Mouse (Mus musculus) bone marrow, adult 2 months (tissue): ENCODE data around the gene Mocs1.

Experiments used
- CTCF ChIP-seq: fragments of 200-500 bp; IDR thresholded peaks from 2 replicates; pipeline ENCODE4 v1.5.1; 2011; ENCODE audit warnings: low read length, control low read depth; ENCODE audit not compliant: control insufficient read depth, insufficient read depth
- POLR2A ChIP-seq: fragments of 200-500 bp; IDR thresholded peaks from 2 replicates; pipeline ENCODE4 v1.6.1; 2011; ENCODE audit warnings: low read depth, mild to moderate bottlenecking, control low read depth, low read length, borderline replicate concordance; ENCODE audit not compliant: control insufficient read depth

DNA sequence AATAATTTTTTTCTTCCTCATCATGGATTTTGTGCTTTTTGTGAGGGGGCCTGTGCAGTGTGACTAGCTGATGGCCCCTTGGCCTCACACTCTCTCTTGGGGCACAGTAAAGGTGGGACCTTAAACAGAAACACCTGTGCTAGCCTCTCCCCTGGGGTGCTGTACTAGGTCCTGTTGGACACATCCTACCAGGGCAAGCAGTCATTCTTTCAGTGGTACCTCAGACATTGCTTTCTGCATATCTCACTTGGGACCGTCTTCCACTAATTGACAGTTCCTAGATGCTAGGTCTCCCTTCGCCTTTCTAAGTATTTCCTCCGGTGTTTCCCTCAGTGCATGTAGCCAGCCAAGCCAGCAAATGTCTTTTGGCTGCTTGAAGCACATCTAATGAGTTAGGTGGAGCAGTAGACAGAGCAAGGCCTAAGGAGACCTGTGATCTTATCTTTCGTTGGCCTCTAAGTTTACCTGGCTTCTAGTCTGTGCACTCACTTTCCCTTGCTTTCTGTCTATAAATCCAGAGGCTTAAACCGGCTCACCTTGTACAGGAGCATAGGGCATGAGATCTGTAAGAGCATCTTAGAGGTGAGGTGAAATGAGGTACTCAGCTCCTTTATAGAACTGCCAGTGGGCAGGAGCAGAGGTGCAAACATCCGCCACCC lies 1.4 kb downstream of the Mocs1 start:
- no peak for TF ChIP-seq CTCF
- no peak for TF ChIP-seq POLR2A
